Mouse (Mus musculus) myocyte (in vitro differentiated cells): ENCODE measurements around the gene Cdiptos.

Experiments used
- MAX ChIP-seq: IDR thresholded peaks from one replicate; pipeline ENCODE4 v1.6.1; 2011; ENCODE audit warnings: low read depth, mild to moderate bottlenecking, control low read depth
- POLR2A ChIP-seq: IDR thresholded peaks from one replicate; pipeline ENCODE4 v1.6.1; 2011; ENCODE audit warnings: low read depth, mild to moderate bottlenecking, control low read depth, moderate library complexity; ENCODE audit not compliant: insufficient read length
- TCF3 ChIP-seq: IDR thresholded peaks from one replicate; pipeline ENCODE4 v1.6.1; 2011; ENCODE audit warnings: low read depth, control low read depth; ENCODE audit not compliant: insufficient read length
- USF1 ChIP-seq: IDR thresholded peaks from one replicate; pipeline ENCODE4 v1.6.1; 2011; ENCODE audit warnings: low read depth, mild to moderate bottlenecking, control low read depth, moderate library complexity

- TF ChIP-seq POLR2A (peak; percentile 48), MAX (no peak), TCF3 (no peak), USF1 (no peak)
Observed at GRCm38 (mm10) chr7:127016971-127017949, 41.4 kb upstream of the Cdiptos start, which contains the start of gene Pagr1a.
